Mouse (Mus musculus) embryonic stem cell, embryonic (primary cell): ENCODE measurements around the gene Mettl9.

Experiments
- CTCF ChIA-PET, 4 experiments: fragments of 300-600 bp in 2 of 4; fragments of 350-600 bp in 2 of 4; sonication (Branson Sonifier 250); formaldehyde crosslinking; loops; one replicate each; lab custom pipeline; 2022; ENCODE audit warnings: inconsistent platforms in 2 of 4; lab: Charles Lee
- POLR2A ChIA-PET, 4 experiments: fragments of 300-600 bp in 2 of 4; fragments of 350-600 bp in 2 of 4; sonication (Branson Sonifier 250); formaldehyde crosslinking; loops; one replicate each; lab custom pipeline; 2022; ENCODE audit warnings: antibody characterized with exemption in 4 of 4, inconsistent platforms in 1 of 4; lab: Charles Lee

Gene Mettl9

DNA sequence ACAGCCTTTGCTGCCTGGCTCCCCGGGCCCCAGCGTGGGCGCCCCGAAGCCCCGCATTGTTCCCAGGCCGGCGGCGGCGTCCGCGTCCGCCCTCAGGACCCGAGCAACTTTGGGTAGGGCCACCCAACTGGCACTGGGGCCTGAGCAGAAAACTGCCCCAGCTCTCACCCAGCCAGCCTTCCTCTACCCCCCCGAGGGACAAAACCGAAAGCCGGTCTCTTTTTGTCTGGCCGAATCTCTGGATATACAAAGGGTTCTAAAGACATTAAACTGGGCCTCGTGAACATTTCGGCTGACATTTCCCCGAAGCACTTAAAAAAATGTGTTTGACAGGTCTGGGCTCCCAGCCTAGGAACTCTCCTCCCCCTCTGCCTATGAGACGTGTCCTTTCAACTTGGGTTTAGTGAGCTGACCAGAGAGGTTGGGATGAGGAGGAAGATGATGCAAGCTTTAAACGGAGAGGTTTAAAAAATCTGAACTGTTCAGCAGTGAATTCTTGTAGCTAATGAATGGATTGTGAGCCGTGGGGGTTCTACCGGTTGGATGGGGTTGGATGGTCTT lies 996 bp downstream of the Mettl9 start:
- CTCF ChIA-PET, result no interaction called here
- POLR2A ChIA-PET, result interaction anchor here in 3 of 4 experiments (0.6 to 3.6 kb wide), 13 partner anchors 9 to 400 kb away, joined by 3 to 15 read pairs (median 4); partner anchors contain the start of genes Cdr2 (in 2 of the 3), Mfsd13b (in 2 of the 3), Polr3e (in 1 of the 3) and Uqcrc2 (in 1 of the 3)

DNA sequence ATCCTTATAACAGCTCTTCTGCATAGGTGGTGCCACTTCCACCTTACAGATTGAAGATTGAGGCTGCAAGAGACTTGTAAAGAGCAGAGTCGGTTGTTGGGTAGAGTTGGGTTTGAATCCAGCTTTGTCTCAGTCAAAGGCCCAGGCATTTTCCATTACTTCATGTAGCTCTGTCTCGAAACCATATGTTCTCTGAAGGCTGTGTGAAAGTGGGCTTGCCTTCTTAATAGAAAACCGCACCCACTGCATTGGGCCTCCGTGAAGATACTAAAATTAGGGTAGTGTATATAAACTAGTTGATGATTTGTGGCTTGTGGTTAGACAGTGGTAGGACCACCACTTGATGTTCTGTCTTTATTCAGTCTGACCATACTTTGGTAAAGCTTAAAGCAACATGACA lies 6.3 kb downstream of the Mettl9 start:
- POLR2A ChIA-PET, result interaction anchor here in 2 of 4 experiments (1.1 to 1.9 kb wide), 3 partner anchors 8 to 58 kb away, joined by 4 to 5 read pairs (median 5); partner anchors contain the start of genes Cdr2 (in 1 of the 2) and Mfsd13b (in 1 of the 2)
- CTCF ChIA-PET, result no interaction called here

DNA sequence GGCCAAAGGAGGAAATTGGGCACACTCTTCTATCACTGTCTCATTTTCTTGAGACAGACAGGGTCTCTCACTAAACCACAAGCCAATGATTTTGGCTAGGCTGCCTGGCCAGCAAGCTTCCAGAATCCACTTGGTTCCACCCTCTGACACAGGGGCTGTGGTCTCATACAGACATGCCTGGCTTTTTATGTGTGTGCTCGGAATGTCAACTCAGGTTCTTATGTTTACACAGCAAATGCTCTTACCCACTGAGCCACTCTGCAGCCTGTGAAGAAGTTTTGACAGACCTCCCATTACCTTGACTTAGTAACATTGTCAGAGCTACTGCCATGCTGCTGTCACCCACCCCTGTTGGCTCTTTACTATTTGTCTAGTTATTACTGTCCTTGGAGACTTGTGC lies 7.7 kb downstream of the Mettl9 start:
- CTCF ChIA-PET, result no interaction called here
- POLR2A ChIA-PET, result interaction anchor here in 1 of 4 experiments (1.0 kb wide), 2 partner anchors 8 to 207 kb away, joined by 3 read pairs; partner anchors contain the start of gene Mettl9

DNA sequence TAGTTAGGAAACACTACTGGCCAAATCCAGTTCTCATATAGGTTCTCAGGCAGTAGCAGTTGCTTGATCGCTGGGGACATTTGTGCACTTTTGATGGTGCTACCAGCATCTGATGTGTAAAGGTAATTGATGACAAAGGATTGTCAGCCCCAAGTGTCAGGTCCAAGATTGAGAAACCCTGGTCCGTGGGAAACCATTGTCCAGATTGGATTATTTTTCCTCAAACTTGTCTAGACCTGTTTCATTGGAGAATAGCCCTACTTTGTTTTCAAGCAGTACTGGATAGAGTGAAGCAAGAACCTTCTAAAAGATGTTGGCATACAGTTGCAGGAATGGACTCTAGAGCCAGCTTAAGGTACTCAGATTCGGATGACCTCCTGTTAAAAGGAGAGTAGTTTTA lies 8.8 kb downstream of the Mettl9 start:
- POLR2A ChIA-PET, result interaction anchor here in 1 of 4 experiments (1.0 kb wide), 1 partner anchor 9 kb away, joined by 3 read pairs; the partner anchor contains the start of gene Mettl9
- CTCF ChIA-PET, result no interaction called here

DNA sequence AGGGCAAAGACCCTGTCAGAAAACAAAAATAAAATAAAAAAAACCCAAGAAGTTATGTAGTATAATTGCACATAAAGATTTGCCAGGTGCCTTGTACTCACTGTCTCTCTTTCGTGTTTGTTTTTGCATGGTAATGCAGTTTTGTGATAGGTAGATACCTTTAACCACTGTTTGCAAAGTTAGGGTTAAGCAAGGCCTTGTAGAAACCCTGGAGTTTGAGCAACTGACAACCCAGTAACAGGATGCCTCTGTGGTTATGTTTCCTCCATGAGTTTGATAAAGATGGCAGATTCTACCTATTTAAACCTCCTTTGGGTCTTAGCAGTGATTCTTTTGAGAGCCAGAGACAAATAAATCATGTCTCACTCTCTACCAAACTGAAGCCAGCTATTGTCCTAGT lies 9.3 kb downstream of the Mettl9 start:
- ChIA-PET POLR2A (interaction anchor here in 2 of 4 experiments (0.6 to 1.1 kb wide), 3 partner anchors 10 to 281 kb away, joined by 3 to 5 read pairs (median 3); no protein-coding TSS in a partner anchor), CTCF (no interaction called here)

DNA sequence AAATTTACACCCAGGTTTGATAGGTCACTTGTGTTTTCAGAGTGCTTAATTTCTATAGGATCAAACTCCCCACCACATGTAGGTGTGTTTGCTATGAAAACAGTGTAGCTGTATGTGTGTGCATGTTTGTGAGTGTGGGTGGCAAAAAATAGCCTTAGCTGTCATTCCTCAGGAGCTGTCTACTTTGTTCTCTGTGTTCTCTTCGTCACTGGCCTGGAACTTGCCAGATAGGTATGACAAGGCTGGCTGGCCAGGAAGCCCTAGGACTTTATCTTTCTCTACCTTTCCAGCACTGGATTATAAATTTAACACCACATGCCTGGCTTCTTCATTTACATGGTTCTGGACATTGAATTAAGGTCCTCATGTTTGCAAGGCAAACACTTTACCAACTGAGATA lies 10.0 kb downstream of the Mettl9 start:
- CTCF ChIA-PET, result no interaction called here
- POLR2A ChIA-PET, result interaction anchor here in 2 of 4 experiments (0.6 to 1.1 kb wide), 2 partner anchors 11 to 282 kb away, joined by 3 read pairs; no protein-coding TSS in a partner anchor

DNA sequence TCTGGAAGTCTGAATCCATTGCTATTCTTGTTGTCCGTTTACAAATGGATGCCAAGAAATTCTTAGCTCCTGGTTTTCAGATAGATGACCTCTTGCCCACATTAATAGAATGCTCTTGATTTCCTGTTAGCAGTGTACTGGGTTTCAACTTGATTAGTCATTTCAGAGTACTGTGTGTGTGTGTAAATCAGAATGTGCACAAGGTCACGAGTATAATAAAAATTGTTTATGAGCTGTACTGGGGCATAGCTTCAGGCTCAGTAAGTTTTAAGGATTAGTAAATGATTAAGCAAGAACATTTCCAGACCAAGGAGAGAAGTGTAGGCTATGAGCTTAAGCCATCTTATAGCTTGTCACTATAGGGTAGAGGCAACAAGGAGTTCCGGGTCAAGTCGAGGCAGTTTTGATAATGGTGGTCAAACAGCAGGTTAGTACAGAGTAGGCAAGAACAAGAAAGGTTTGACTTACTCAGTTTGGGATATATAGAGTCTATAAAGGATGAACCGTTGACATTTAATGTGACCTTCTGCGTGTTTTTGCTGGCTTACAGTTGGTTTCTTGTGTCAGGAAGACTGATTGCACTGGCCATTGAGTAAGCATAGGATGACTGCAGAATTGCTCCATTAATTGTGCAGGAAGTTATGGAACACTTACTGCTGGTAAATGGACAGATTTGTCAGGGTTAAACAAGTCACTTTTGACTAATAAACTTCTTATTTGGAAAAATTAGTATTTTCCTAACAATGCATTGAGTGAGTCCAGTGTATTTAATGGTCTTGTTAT lies 11.6 kb downstream of the Mettl9 start:
- POLR2A ChIA-PET, result interaction anchor here in 1 of 4 experiments (0.5 to 1.4 kb wide), 3 partner anchors 11 to 582 kb away, joined by 4 to 7 read pairs (median 4); partner anchors contain the start of gene Mettl9
- CTCF ChIA-PET, result interaction anchor here in 1 of 4 experiments (0.6 kb wide), 1 partner anchor 595 kb away, joined by 3 read pairs; no protein-coding TSS in a partner anchor

DNA sequence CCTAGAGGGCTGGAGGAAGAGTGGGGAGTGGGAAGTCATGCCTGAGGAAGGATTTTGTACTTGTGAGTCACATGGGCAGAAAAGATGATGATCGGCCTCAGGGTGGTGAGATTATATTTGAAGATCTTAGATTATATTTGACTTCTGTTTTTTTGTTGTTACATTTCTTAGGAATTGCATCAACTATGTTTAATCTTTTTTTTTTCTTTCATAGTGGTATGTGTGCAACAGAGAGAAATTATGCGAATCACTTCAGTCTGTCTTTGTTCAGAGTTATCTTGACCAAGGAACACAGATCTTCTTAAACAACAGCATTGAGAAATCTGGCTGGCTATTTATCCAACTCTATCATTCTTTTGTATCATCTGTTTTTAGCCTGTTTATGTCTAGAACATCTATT lies 13.4 kb downstream of the Mettl9 start:
- ChIA-PET POLR2A (interaction anchor here in 1 of 4 experiments (2.0 kb wide), 1 partner anchor 13 kb away, joined by 7 read pairs; the partner anchor contains the start of gene Mettl9), CTCF (no interaction called here)

DNA sequence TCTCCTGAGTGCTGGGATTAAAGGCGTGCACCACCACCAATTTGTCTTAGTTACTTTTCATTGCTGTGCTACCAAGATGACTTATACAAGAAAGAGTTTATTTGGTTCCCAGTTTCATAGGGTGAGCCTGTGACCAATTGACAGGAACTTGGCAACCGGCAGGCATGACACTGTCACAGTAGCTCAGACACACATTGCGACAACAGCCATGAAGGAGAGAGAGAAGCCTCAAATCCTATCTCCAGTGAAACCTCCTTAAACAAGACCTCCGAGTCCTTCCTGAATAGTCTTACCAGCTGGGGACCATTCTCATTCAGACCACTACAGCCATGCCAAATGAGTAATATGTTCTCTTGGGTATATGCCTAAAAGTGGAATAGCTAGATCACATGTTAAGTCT lies 18.8 kb downstream of the Mettl9 start:
- CTCF ChIA-PET, result no interaction called here

DNA sequence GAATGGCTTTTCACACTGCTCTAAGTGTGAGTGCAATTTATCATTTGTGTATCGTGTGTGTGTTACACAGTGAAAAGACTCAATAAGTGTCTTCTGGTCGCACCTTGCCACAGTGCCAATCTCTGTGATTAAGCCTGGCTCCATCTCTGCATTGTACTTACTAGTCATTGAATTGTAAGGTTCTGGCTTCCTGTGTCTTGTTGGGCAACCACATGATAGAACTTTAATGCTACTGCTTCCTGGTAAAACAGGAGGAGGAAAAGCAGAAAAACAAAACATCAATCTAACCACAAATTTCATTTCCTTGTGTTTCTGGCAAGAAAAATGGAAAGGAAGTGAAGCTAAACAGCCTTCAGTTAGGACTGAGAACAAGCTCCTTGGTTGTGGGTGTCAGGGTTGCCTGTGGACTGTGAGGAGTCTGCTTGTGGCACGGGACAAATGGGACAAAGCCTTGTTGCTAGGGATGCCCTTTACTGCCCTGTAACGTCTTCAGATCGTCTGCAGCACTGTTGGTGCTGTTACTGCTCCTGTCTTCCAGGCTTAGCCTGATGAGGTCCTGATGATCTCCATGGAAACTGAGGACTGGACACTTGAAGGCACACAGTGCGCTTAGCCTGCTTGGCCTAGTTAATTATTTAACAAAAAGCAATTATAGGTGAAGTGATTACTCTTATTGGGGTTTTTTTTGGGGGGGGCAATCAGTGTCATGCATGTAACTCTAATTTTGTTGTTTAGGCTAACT lies 25.4 kb downstream of the Mettl9 start:
- ChIA-PET CTCF (no interaction called here), POLR2A (no interaction called here)

More for the DNA sequence above, 18.8 kb downstream of the Mettl9 start:
- POLR2A ChIA-PET, result no interaction called here

DNA sequence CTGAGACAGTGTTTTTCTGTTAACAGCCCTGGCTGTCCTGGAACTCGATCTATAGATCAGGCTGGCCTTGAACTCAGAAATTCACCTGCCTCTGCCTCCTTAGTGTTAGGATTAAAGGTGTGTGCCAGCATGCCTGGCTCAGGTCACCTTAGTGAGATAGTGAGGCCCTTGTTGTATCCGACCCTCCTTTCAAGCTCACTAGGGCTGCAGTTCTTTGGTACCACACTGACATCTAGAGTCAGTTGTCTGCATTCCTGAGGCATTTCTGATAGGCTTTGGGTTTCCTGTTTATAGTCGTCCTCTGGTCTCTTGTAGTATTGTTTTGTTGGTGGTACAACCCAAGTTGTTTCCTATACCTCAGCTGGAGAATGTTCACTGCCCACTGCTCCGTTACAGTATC lies 30.1 kb downstream of the Mettl9 start:
- ChIA-PET CTCF (no interaction called here), POLR2A (interaction anchor here in 1 of 4 experiments (2.4 kb wide), 1 partner anchor 82 kb away, joined by 7 read pairs; the partner anchor contains the start of genes Cdr2 and Mfsd13b)

DNA sequence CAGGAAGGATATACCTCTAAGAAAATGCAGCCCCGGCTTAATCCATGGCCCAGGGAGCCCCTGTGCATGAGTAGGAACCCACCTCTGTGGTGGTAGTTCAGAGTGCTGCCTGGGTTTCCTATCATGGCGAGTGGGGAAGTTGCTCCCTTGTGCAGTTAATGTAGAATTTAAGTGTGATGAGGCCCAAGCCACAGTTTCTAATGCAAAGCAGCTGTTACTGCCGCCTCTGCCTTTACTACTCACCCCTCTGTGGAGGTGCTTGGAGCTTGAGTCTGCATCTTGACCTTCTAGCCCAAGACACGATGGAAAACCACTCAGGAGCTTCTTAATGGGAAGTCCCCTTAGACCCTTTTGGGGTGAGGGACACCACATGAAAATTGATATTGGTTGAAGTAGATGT lies 37.0 kb downstream of the Mettl9 start:
- ChIA-PET POLR2A (no interaction called here), CTCF (no interaction called here)

DNA sequence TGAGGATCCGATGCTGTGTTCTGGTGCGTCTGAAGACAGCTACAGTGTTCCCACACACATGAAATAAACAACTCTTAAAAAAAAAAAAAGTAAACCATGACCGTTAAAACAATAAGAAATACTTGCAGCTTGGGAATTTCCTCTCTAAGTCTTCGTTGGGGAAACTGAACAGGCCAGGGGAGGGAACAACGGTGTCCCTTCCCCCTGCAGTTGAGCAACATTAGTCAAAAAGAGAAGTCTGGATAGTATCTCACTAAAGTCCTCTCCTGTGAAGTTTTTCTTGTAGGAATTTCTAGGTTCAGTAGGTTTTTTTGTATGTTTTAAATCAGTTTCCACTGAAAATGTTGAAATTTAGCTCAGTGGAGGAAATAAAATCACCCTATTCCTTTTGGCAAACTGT lies 38.3 kb downstream of the Mettl9 start:
- ChIA-PET CTCF (interaction anchor here in 1 of 4 experiments (0.6 kb wide), 1 partner anchor 539 kb away, joined by 3 read pairs; no protein-coding TSS in a partner anchor), POLR2A (interaction anchor here in 1 of 4 experiments (1.3 kb wide), 1 partner anchor 15 kb away, joined by 3 read pairs; no protein-coding TSS in a partner anchor)

DNA sequence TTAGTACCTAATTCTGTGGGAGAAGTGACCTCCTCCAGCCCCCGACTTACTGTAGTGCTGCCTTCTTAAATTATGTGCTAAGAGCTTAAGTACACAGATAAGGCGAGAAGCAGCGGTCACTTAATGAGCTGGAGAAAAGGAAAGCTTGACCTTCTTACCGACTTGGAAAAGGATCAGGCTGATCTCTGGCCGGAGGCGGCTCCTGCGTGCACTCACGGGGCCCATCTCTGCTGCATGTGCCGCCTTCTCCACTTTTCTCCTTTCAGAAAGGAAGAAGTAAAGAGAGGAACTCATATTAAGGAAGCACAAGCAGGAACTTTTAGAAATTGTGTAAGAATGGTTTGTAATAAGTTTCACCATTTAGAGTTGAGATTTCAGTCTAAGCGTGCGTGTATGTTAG lies 40.0 kb downstream of the Mettl9 start, which contains the start of gene Igsf6:
Igsf6 (minus strand) TSS at position 292 of the 400 bp plus-strand sequence.
- CTCF ChIA-PET, result interaction anchor here in 1 of 4 experiments (1.3 kb wide), 1 partner anchor 140 kb away, joined by 3 read pairs; no protein-coding TSS in a partner anchor
- POLR2A ChIA-PET, result interaction anchor here in 1 of 4 experiments (0.5 kb wide), 1 partner anchor 1427 kb away, joined by 3 read pairs; no protein-coding TSS in a partner anchor

DNA sequence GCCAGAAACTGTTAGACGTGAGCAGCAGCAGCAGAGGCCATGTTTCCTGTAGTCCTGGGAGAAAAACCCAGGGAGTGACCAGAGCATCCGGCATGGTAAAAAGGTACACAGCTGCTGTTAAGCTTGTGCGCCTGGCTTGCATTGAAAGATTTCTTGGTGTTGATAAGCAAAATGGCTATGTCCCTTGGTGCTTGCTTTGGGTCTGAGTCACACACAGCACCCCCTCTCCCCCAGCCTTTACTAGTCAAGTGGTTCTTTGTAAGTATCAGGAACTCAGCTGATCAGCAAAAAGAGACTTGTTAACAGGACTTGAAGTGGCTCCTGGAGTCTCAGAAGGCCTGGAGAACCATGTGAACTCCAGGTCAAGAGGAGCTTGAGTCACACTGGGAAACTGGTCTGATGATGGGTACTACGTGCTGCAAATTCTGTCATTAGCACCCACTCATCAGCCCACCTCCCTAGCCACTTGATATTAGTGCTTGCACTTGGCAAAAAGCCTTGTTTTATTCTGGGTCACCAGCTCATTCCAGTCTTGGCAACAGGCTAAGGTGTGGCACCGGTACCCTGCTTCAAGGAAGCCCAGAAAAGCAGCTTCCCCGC lies 40.7 kb downstream of the Mettl9 start:
- ChIA-PET CTCF (no interaction called here), POLR2A (interaction anchor here in 2 of 4 experiments (0.5 to 1.0 kb wide), 3 partner anchors 9 to 1428 kb away, joined by 3 to 4 read pairs (median 3); no protein-coding TSS in a partner anchor)

DNA sequence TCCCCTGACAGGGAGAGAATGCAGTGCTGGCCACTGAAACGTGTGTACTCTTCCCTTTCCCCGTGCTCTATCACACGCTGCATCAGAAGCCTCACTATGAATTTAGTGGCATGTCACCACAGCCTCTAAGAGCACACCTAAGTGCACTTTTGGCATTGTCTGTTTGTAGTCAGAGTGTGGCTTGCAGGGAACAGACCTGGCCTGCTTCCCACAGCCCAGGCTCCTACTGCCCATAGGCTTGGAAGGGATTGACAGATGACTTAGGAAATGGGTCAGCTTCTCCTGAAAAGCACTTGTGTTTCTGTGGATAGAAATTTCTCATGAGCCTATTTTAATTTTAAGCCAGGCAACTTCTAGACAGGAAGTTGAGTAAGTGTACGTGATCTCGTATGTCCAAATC lies 41.2 kb downstream of the Mettl9 start:
- CTCF ChIA-PET, result no interaction called here
- POLR2A ChIA-PET, result interaction anchor here in 2 of 4 experiments (1.0 kb wide), 2 partner anchors 8 to 9 kb away, joined by 3 to 4 read pairs; no protein-coding TSS in a partner anchor

DNA sequence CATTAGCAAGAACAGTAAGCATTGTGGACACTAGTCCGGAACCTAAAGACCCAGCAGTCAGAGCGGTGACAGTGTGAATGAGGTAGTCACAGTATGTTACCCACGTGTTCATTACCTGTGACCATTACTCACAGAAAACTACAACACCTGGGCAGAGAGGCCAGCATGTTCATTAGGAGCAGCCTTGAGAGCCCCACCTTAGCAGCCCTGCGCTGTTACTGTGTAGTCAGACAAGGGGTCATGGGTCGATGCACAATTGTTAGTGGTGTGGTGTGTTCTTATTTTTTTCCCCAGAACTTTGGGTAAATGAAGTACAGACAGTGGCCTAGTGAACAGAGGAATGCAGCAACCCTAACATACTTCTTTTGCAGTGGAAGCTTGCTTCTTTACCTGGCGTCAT lies 43.1 kb downstream of the Mettl9 start:
- POLR2A ChIA-PET, result interaction anchor here in 1 of 4 experiments (0.6 kb wide), 1 partner anchor 1023 kb away, joined by 5 read pairs; no protein-coding TSS in a partner anchor
- CTCF ChIA-PET, result no interaction called here

DNA sequence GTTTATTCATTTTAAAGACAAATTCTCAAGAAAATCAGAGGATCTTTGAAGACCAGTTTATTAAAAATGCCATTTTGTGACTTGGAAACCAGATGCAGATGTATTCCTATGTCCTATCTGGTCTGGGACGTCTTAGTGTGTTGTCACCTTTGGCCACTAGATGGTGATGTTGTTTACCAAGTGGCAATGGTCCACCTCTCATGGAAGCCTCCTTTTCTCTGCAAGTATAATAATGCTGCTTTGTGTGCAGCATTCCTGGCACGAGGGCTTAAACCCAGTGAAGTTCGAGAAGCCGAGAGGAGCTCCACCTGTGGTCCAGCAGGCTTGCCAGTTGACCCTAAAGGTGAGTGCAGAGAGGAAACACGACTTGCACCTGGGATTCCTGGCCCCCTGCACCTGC lies 43.6 kb downstream of the Mettl9 start:
- CTCF ChIA-PET, result interaction anchor here in 1 of 4 experiments (0.9 kb wide), 1 partner anchor 42 kb away, joined by 6 read pairs; no protein-coding TSS in a partner anchor
- POLR2A ChIA-PET, result interaction anchor here in 1 of 4 experiments (0.6 to 1.1 kb wide), 2 partner anchors 9 to 157 kb away, joined by 3 to 4 read pairs; no protein-coding TSS in a partner anchor
